Comparison of ENCODE assay signal across 18 mouse cellular contexts in genomic region chr2:165583044-165583443, GRCm38 (mm10). TPM values are rescaled to one million over a fixed set of nuclear protein-coding genes. Genes with fewer than 3 reads are reported as not detected.
"Had no signal": no experiment of that assay in that cellular context is flagged by ENCODE, and none has a peak within 500 bp of the region (broad histone marks: within the 10 kb centered on the region; RNA-seq: fewer than 3 reads in every experiment).

No protein-coding gene starts in this region.

- DNase-seq: kidney, adult 8-10 months; kidney, postnatal 10 days; kidney, postnatal 36 days; layer of hippocampus, postnatal 36 days; liver; lung, adult 18-20 months; lung, postnatal 10 days; lung, postnatal 36 days; thymus, postnatal 25 days had no signal

- H3K4me1 ChIP-seq: liver, embryonic 12.5 days; liver, embryonic 15.5 days; lung, embryonic 15.5 days; midbrain, embryonic 12.5 days; midbrain, embryonic 15.5 days had no signal

- H3K27me3 ChIP-seq: kidney, embryonic 15.5 days; liver, embryonic 12.5 days; liver, embryonic 15.5 days; lung, embryonic 15.5 days; midbrain, embryonic 12.5 days; midbrain, embryonic 15.5 days had no signal

- H3K9me3 ChIP-seq: kidney, embryonic 15.5 days; limb, embryonic 13.5 days; liver, embryonic 12.5 days; liver, embryonic 15.5 days; lung, embryonic 15.5 days; midbrain, embryonic 12.5 days; midbrain, embryonic 15.5 days had no signal

- ATAC-seq: liver, embryonic 12.5 days; midbrain, embryonic 15.5 days had no signal

- H3K36me3 ChIP-seq: kidney, embryonic 15.5 days; limb, embryonic 13.5 days; liver, embryonic 12.5 days; liver, embryonic 15.5 days; lung, embryonic 15.5 days; midbrain, embryonic 12.5 days; midbrain, embryonic 15.5 days had no signal

- H3K4me3 ChIP-seq: kidney, embryonic 15.5 days; left cerebral cortex, adult 2 months; limb, embryonic 13.5 days; liver, embryonic 12.5 days; liver, embryonic 15.5 days; lung, embryonic 15.5 days; megakaryocyte, embryonic 14.5 days; midbrain, embryonic 12.5 days; midbrain, embryonic 15.5 days had no signal

- H3K4me2 ChIP-seq: kidney, embryonic 15.5 days; limb, embryonic 13.5 days; liver, embryonic 12.5 days; liver, embryonic 15.5 days; lung, embryonic 15.5 days; midbrain, embryonic 12.5 days; midbrain, embryonic 15.5 days had no signal

- H3K9ac ChIP-seq: kidney, embryonic 15.5 days; limb, embryonic 13.5 days; liver, embryonic 12.5 days; liver, embryonic 15.5 days; lung, embryonic 15.5 days; midbrain, embryonic 12.5 days; midbrain, embryonic 15.5 days had no signal

- H3K27ac ChIP-seq: kidney, embryonic 15.5 days; left cerebral cortex, adult 2 months; limb, embryonic 13.5 days; liver, embryonic 12.5 days; liver, embryonic 15.5 days; lung, embryonic 15.5 days; midbrain, embryonic 12.5 days; midbrain, embryonic 15.5 days had no signal

RNA-seq across cellular contexts. Expression of gene Eya2, which starts 11.8 kb away (rescaled TPM):
- polyA plus RNA-seq: liver, embryonic 15.5 days had no signal
